Mouse (Mus musculus) retina, adult 2 months (tissue): ENCODE results near the gene Cdx2.

Source experiments
- DNase-seq: peaks from one replicate; pipeline ENCODE4 v3.0.0-alpha.2; 2012; ENCODE audit warnings: low read depth, low spot score

Cdx2 gene

GRCm38 (mm10) chr5:147306638-147307397 is at the start of gene Cdx2:
Gene Cdx2 (minus strand): TSS chr5:147307270.
- DNase-seq, result no peak

DNA sequence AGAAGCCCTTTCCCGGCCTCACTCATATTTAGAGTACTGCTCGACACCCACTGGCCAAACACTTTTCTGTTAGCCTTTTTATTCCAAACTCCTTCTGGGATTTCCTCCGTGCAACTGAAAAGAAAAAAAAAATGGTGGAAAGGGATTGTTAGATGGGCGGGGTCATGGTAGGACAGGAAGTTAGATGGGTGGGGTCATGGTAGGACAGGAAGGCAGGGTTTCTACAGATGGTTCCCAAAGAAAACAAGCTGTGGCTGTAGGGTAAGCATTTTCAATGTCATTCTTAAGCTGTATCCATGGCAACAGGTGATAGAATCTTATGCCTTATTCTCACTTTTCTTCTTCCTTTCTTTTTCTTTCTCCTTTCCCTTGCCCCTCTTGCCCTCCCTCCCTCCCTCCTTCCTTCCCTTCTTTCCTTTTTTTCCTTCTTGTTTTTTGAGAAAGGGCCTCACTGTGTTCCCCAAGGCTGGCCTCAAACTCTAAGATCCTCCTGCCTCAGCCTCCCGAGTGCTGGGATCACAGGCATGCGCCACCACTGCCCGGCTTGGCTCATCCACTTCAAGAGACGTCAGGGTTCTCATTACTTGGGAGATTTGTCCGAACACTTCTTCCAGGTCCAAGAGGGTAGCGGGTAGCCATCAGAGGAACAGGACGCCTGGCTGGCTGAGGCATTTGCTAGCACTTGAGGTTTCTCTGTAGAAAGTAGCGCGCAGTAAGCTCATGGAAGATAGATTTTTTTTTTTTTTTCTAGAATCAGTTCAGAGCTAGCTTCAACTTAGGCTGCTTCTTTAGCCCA is 49.4 kb upstream of the Cdx2 start:
- no peak for DNase-seq

- no peak for DNase-seq
Measured at GRCm38 (mm10) chr5:147355788-147356187, 48.7 kb upstream of the Cdx2 start.

- DNase-seq, result no peak
Measured at GRCm38 (mm10) chr5:147354985-147355384, 47.9 kb upstream of the Cdx2 start.

DNA sequence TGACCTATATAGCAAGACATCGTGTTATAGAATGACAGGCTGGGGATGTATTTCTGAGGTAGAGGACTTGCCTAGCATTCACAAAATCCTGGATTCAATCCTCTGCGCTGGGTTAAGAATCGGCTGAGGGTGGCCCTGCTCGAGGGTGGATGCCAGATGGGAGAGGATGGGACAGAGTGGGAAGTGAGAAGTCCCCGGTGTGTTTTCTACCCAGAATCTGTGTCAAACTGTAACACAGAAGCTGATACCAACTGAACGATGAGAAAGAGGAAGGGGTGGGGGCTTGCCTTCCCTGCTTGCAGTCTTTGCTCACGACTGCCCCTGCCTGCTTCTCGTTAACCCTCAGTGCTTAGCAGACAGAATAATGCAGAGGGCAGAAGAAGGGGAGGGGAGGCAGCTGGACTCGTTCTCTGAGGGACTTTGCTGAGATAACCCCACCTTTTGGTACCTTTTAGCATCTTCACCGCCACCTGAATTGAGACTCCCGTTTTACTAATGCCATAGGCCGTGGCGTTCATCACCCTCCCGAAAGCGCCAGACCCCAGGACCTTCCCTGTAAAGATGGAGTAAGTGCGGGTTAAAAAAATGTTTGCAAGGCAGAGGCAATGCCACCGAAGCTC is 47.2 kb upstream of the Cdx2 start:
- no peak for DNase-seq

DNA sequence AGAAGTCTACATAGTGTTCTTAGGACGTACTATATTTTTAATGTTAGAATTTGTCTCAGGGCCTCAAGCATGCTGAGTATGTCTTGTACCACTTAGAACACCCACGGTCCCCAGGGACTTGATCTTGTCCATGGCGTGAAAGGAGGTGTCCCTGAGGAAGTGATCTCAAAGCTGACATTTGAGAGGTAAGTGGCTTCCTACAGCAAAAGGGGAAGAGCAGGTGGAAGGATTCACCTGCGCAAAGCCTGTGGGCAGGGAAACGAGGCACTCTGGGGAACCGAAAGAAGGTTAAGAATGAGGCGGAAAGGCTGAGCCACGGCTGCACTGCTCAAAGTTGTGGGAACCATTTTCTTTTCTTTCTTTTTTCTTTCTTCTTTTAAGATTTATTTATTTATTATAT is 44.9 kb upstream of the Cdx2 start:
- no peak for DNase-seq

GRCm38 (mm10) chr5:147345981-147346380 is 38.9 kb upstream of the Cdx2 start:
- DNase-seq, result no peak

GRCm38 (mm10) chr5:147343904-147344303 is 36.8 kb upstream of the Cdx2 start:
- no peak for DNase-seq

- DNase-seq, result no peak
Measured at GRCm38 (mm10) chr5:147342901-147343300, 35.8 kb upstream of the Cdx2 start.

DNA sequence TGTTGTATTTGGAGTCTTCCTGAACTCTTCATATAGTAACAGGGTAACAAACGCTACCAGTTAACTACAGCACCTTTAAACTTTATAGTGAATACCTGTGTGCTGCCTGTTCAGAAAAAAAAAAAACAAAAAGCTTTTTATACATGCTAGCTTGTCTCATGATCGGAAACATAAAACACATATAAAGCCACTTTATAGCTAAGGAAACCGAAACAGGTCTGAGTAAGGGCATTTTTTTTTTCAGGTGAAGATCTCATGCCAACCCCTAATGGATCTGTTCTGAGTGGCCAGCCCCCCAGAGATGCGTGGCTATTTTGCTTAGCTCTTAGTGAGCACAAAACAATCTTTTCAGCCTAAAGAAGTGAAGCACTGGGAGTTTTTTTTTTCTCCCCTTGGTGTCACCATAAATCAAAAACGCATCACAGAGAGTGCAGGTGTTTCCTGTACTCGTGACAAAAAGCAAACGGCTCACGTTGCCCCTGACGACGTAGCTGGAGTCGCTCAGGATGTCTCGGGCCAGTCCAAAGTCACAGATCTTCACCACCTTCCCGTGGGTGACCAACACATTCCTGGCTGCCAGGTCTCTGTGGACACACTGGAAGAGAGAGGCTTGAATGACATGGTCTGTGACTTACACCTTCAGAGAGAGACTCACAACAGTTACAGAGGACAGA is 33.8 kb upstream of the Cdx2 start:
- no peak for DNase-seq

DNA sequence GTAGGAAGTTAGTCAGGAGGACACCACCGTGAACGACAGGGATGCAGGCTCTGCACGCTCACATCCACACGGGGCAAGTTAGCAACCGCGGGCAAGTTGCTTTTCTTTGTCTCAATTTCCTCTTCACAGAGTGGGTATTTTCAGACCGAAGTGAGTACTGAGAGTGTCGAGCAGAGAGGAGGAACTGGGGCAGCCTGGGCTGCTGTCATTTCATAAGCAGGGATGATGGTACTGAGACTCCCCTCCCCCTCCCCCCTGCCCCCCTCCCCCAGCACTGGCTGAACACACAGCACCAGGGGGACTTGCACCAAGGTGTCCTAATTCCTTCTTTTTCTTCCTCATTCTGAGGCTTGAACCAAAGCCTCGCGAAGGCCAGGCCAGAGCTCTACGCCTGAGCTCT is 32.5 kb upstream of the Cdx2 start:
- no peak for DNase-seq

GRCm38 (mm10) chr5:147338967-147339366 is 31.9 kb upstream of the Cdx2 start:
- DNase-seq, result no peak

GRCm38 (mm10) chr5:147332711-147333110 is 25.6 kb upstream of the Cdx2 start:
- DNase-seq, result no peak

DNA sequence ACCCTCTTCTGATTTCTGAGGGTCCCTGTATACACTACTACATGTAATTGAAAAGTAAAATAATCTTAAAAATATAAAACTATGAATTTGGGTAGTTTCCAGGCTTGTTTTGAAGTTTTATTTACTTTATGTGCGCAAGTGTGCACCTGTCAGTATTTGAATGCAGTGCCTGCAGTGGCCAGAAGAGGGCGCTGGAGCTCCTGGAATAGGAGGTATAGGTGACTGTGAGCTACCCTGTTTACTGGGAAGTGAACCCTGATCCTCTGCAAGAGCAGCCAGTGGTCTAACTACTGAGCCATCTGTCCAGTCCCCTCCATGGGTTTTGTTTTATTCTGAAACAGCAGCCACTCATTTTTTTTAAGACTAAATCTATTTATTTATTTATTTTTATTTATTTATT is 24.5 kb upstream of the Cdx2 start:
- no peak for DNase-seq

- DNase-seq, result no peak
Measured at GRCm38 (mm10) chr5:147329946-147330345, 22.9 kb upstream of the Cdx2 start.

DNA sequence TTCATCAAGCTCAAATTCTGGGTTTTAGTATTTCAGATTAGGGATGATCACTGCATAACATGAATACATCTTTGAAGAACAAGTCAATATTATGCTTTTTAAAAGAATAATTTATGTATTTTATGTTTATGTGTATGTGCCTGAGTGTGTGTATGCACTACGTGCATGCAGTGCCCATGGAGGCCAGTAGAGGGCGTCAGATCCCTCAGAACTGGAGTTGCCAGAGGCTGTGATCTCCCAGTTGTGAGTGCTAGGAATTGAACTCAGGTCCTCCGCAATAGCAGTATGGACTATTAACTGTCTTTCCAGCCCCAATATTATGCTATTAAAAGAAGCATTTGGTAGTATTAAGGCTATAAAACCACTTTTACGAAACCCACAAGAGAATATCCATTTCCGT is 20.6 kb upstream of the Cdx2 start:
- DNase-seq, result no peak

- no peak for DNase-seq
Measured at GRCm38 (mm10) chr5:147325931-147326330, 18.9 kb upstream of the Cdx2 start.

DNA sequence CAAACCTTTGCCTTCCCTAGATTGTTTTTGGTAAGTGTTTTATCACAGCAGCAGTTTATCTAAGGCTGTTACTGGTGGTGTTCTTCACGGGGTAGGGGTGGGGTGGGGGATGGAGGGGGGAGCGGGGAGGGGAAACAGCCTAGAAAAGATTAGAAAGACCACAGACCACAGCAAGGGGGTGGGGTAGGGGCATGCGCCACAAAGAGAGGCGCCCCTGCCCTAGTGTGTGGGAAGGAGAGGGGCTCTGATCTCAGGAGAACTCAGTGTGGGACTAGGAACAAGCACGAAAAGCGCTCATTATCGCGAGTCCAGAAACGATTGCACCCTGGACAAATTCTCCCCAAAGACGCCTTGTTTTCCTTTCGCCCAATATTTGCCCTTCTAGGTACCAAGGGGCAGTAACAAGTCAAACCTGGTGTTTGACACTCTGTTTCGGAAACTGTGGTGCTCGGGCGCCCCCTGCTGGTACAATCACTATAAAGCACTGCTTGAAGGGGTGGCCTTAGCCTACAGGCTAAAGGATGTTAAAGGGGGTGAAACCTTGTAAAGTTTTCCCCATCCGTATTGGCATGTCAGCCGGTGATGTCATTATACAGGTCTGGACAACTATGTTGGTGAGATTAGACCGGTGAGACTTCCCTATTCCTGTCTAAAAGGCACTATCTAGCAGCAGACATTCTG is 16.3 kb upstream of the Cdx2 start:
- DNase-seq, result peak; percentile 11

- no peak for DNase-seq
Measured at GRCm38 (mm10) chr5:147322183-147322582, 15.1 kb upstream of the Cdx2 start, which contains the start of gene Urad. Gene Urad (minus strand): TSS chr5:147322440.

DNA sequence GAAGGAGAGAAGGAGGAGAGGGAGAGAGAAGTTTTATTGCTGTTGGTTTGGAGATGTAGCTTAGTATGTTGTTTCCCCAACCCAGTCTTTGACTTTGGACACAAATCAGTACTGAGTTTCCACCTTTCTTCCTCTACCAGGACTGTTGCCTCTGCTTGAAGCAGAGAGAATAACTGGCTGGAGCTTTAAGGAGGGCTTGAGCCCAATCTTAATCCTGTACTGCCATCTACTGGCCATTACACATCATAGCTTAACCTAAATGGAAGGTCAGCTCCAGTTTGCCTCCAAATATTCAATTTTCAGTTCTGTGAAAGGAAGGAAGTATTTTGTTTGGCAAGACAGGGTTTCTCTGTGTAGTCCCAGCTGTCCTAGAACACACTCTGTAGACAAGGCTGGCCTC is 12.6 kb upstream of the Cdx2 start:
- DNase-seq, result peak; percentile 51

- DNase-seq, result no peak
Measured at GRCm38 (mm10) chr5:147317991-147318390, 10.9 kb upstream of the Cdx2 start.
